Mouse (Mus musculus) kidney, embryonic 16.5 days (tissue): ENCODE results near the gene Psmd11. TPM values are rescaled to one million over a fixed set of nuclear protein-coding genes. Genes with fewer than 3 reads are reported as not detected.

Source experiments
- ATAC-seq: fragments of 200-750 bp; cut with Nextera tagmentation; 2 replicates; pipeline ENCODE4 v1.8.0; 2017; ENCODE audit warnings: moderate TSS enrichment; ENCODE audit not compliant: low FRiP score, low TSS enrichment
- H3K27ac ChIP-seq: fragments of 300-500 bp; sonication (generic); 2 replicates; pipeline ENCODE4 v1.5.1; 2014; ENCODE audit warnings: low read length
- H3K27me3 ChIP-seq: fragments of 300-500 bp; sonication (generic); 2 replicates; pipeline ENCODE4 v1.6.1; 2014; ENCODE audit warnings: low read length, control low read depth, mixed read lengths; ENCODE audit not compliant: insufficient read depth
- H3K36me3 ChIP-seq: fragments of 300-500 bp; sonication (generic); 2 replicates; pipeline ENCODE4 v1.6.1; 2014; ENCODE audit warnings: low read length, control low read depth, mixed read lengths; ENCODE audit not compliant: insufficient read depth
- H3K4me1 ChIP-seq: fragments of 300-500 bp; sonication (generic); 2 replicates; pipeline ENCODE4 v1.6.1; 2014; ENCODE audit warnings: low read length, control low read depth, mixed read lengths; ENCODE audit not compliant: insufficient read depth
- H3K4me2 ChIP-seq: fragments of 300-500 bp; sonication (generic); replicated peaks from 2 replicates; pipeline ENCODE4 v1.6.1; 2014; ENCODE audit warnings: low read depth, low read length
- H3K4me3 ChIP-seq: fragments of 300-500 bp; sonication (generic); 2 replicates; pipeline ENCODE4 v1.5.1; 2014; ENCODE audit warnings: mild to moderate bottlenecking, low read length
- H3K9ac ChIP-seq: fragments of 300-500 bp; sonication (generic); replicated peaks from 2 replicates; pipeline ENCODE4 v1.6.1; 2014; ENCODE audit warnings: low read length
- H3K9me3 ChIP-seq: fragments of 300-500 bp; sonication (generic); 2 replicates; pipeline ENCODE4 v1.6.1; 2016; ENCODE audit warnings: low read length, control low read depth
- WGBS: fragments of 180-500 bp; shearing (Covaris S2); extraction: QIAGEN DNeasy Blood & Tissue Kit; methylation state at CpG from one replicate; pipeline ENCODE4 v1.1.7; 2014; 5-methylcytosine and 5-hydroxymethylcytosine counted together
- polyA plus RNA-seq: library from polyadenylated mRNA; unstranded; fragments of >200 nt; fragmentation: Nextera tagmentation; extraction: Ambion mirVana; gene quantifications from 2 replicates; pipeline ENCODE4 v1.2.1, GENCODE M21; 2015

Psmd11 gene
- polyA plus RNA-seq, 1 experiment from 2014 or later: 321 TPM

- no peak overlapping the region for H3K27ac ChIP-seq
- H3K9ac ChIP-seq: no peak overlapping the region
- ATAC-seq: no peak
- 77% methylated on average over 10 of the region's 10 CpGs for WGBS
- no peaks in the 10 kb centered on the region for H3K36me3 ChIP-seq
- H3K4me2 ChIP-seq: no peak overlapping the region
- H3K27me3 ChIP-seq: no peaks in the 10 kb centered on the region
- peaks cover 17% of the 10 kb centered on the region for H3K4me1 ChIP-seq
- no peak overlapping the region for H3K4me3 ChIP-seq
- H3K9me3 ChIP-seq: no peaks in the 10 kb centered on the region
Observed at GRCm38 (mm10) chr11:80485622-80486206, 57.3 kb downstream of the Psmd11 start.

DNA sequence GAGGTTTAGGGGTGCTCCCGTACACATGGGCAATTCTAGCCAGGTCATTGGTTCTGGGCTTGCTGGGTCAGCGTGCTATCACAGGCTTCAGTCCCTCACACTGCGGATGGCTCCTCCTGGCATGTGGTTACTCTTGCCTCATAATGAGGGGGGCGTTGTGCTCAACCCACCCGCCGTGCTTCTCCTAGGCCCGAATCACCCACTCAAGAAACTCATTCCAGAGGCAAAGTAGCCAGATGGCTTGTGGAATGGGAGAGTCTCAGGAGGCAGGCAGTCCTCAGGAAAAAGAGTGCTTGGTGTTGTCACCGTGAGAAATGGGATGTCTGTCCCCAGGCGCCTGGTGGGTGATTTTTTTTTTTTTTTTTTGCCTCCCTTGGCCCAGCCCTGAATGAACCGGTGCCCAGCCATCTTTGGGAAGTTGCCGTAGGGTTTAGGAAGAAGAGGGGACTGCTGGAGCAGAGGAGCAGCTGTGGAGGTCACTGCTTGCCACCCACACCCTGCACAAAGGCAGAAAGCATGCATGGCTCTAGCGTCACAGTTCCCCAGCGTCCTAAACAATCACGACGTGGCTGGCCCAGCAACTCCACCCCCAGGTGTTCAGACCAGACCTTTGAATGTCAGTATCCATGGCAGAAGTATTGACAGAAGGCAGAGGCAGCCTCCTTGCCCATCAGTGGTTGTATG, 59.6 kb downstream of the Psmd11 start:
- H3K4me3 ChIP-seq: no peak overlapping the region
- no peak for ATAC-seq
- H3K4me1 ChIP-seq: peaks cover 17% of the 10 kb centered on the region
- H3K9me3 ChIP-seq: no peaks in the 10 kb centered on the region
- WGBS: 79% methylated on average over 15 of the region's 15 CpGs
- no peaks in the 10 kb centered on the region for H3K36me3 ChIP-seq
- no peak overlapping the region for H3K27ac ChIP-seq
- H3K27me3 ChIP-seq: no peaks in the 10 kb centered on the region
- no peak overlapping the region for H3K4me2 ChIP-seq
- H3K9ac ChIP-seq: no peak overlapping the region

DNA sequence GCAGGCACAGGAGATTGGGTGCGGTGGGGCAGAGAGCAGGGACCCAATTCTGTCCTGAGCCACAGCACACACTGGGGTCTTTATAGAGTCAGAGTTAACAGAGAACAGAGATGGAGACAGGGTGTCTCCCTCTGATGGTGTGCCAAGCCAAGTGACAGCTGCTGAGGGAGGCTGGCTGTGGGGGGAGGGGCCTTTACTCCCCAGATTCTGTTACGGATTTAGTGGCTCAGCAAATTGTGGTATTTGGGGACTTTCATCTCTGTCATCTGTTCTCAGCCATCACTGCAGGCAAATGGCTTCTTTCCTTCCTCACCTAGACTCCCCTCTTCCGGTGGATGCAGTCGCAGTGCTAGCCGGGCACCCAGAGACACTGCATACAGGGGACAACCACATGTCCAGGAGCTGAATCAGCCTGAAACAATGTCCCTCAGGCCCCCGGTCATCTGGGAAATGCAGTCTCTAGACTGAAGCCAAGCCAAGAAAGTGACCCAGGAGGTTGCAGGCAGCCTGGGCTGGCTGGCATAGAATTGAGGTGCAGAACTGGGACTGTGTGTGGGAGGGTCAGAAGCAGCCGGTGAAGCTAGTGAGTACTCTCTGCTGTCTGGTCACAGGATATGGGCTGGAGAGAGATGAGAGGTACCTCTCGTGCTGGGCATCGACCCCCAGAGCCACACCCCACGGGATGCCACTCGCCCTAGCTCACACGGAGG, 60.9 kb downstream of the Psmd11 start:
- Histone ChIP-seq H3K27ac (no peak overlapping the region), H3K9me3 (no peaks in the 10 kb centered on the region), H3K4me3 (no peak overlapping the region), H3K36me3 (no peaks in the 10 kb centered on the region), H3K27me3 (no peaks in the 10 kb centered on the region), H3K9ac (no peak overlapping the region), H3K4me1 (peaks cover 13% of the 10 kb centered on the region), H3K4me2 (no peak overlapping the region)
- WGBS: 22% methylated on average over 12 of the region's 12 CpGs
- peak; percentile 52; the same call in 1 of the 2 replicates for ATAC-seq

DNA sequence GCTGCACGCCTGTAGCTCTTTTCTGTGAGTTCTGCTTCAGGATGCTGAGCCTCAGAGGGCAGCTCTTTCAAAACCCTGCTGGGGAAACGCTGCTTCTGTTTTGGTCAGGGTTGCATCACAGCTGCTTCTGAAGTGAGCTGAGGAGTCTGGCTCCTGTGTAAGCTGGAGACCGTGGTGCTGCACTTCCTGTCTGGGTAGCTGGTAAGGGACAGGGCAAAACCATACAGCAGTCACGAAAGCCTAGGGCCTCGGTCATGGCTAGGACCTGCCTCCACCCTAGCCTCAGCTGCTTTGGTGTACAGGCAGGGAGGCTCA, 61.4 kb downstream of the Psmd11 start:
- WGBS: 33% methylated on average over 5 of the region's 5 CpGs
- no peak for ATAC-seq
- no peaks in the 10 kb centered on the region for H3K36me3 ChIP-seq
- H3K27ac ChIP-seq: no peak overlapping the region
- no peaks in the 10 kb centered on the region for H3K9me3 ChIP-seq
- peaks cover 11% of the 10 kb centered on the region for H3K4me1 ChIP-seq
- H3K27me3 ChIP-seq: no peaks in the 10 kb centered on the region
- H3K4me2 ChIP-seq: no peak overlapping the region
- H3K4me3 ChIP-seq: no peak overlapping the region
- H3K9ac ChIP-seq: no peak overlapping the region

- 0 out of 2 replicates have a peak, but pooled peaks have one; percentile 37 for ATAC-seq
- 63% methylated on average over 10 of the region's 10 CpGs for WGBS
Observed at GRCm38 (mm10) chr11:80490831-80491230, 62.4 kb downstream of the Psmd11 start.

GRCm38 (mm10) chr11:80493186-80493585, 64.8 kb downstream of the Psmd11 start:
- Histone ChIP-seq H3K4me1 (peaks cover 11% of the 10 kb centered on the region), H3K4me2 (no peak overlapping the region), H3K9me3 (no peaks in the 10 kb centered on the region), H3K27me3 (no peaks in the 10 kb centered on the region), H3K27ac (no peak overlapping the region), H3K4me3 (no peak overlapping the region), H3K9ac (no peak overlapping the region), H3K36me3 (no peaks in the 10 kb centered on the region)
- 88% methylated on average over 5 of the region's 5 CpGs for WGBS
- ATAC-seq: no peak

More at GRCm38 (mm10) chr11:80490831-80491230, 62.4 kb downstream of the Psmd11 start:
- no peak overlapping the region for H3K4me3 ChIP-seq
- H3K36me3 ChIP-seq: no peaks in the 10 kb centered on the region
- H3K4me1 ChIP-seq: peaks cover 11% of the 10 kb centered on the region
- H3K9me3 ChIP-seq: no peaks in the 10 kb centered on the region
- no peak overlapping the region for H3K4me2 ChIP-seq
- no peak overlapping the region for H3K27ac ChIP-seq
- H3K27me3 ChIP-seq: no peaks in the 10 kb centered on the region
- no peak overlapping the region for H3K9ac ChIP-seq

GRCm38 (mm10) chr11:80494852-80495251, 66.4 kb downstream of the Psmd11 start:
- no peak overlapping the region for H3K27ac ChIP-seq
- no peak for ATAC-seq
- H3K4me2 ChIP-seq: no peak overlapping the region
- no peak overlapping the region for H3K9ac ChIP-seq
- peaks cover 9% of the 10 kb centered on the region; the same call in 1 of the 2 replicates for H3K4me1 ChIP-seq
- no peaks in the 10 kb centered on the region for H3K36me3 ChIP-seq
- no peaks in the 10 kb centered on the region for H3K9me3 ChIP-seq
- H3K4me3 ChIP-seq: no peak overlapping the region
- H3K27me3 ChIP-seq: no peaks in the 10 kb centered on the region
- WGBS: 79% methylated on average over 9 of the region's 9 CpGs

DNA sequence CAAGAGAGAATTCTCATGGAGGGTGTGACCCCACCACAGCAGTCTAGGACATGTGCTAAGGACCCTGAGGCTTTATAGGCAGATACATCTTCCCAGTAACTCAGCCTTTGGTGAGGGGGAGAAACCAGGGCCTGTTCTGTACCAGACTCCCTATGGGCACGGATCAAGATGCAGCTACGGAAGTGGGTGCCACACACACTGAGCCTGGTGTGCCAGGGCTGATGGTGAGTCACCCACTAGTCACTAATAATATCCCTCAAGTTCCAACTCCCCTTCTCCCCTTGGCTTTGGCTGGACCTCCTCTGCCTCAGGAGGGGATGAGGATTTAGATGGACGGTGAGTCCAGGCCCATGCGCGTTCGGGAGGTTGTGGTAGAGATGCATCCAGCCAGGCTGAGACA, 67.6 kb downstream of the Psmd11 start:
- Histone ChIP-seq H3K9ac (no peak overlapping the region), H3K36me3 (no peaks in the 10 kb centered on the region), H3K27me3 (no peaks in the 10 kb centered on the region), H3K4me1 (0 out of 2 replicates have a peak, but pooled peaks cover 6% of the 10 kb centered on the region), H3K9me3 (no peaks in the 10 kb centered on the region), H3K4me3 (no peak overlapping the region), H3K27ac (no peak overlapping the region), H3K4me2 (no peak overlapping the region)
- WGBS: 97% methylated on average over 6 of the region's 6 CpGs
- no peak for ATAC-seq

- no peak for ATAC-seq
- 86% methylated on average over 1 of the region's 1 CpGs for WGBS
- H3K4me1 ChIP-seq: 0 out of 2 replicates have a peak, but pooled peaks cover 6% of the 10 kb centered on the region
- no peak overlapping the region for H3K9ac ChIP-seq
- H3K4me2 ChIP-seq: no peak overlapping the region
- H3K36me3 ChIP-seq: no peaks in the 10 kb centered on the region
- H3K27me3 ChIP-seq: no peaks in the 10 kb centered on the region
- no peaks in the 10 kb centered on the region for H3K9me3 ChIP-seq
- H3K27ac ChIP-seq: no peak overlapping the region
- no peak overlapping the region for H3K4me3 ChIP-seq
Observed at GRCm38 (mm10) chr11:80496640-80497039, 68.2 kb downstream of the Psmd11 start.
